Comparison of ENCODE assay signal across 26 mouse cellular contexts in genomic region chr15:88362966-88363365, GRCm38 (mm10).
DNase-seq lines count a peak whose midpoint lies in the region; ATAC-seq lines count a peak whose summit lies in the region.
"Had no signal": no experiment of that assay in that cellular context is flagged by ENCODE, and none has a peak within 500 bp of the region (broad histone marks: within the 10 kb centered on the region; RNA-seq: fewer than 3 reads in every experiment).

No protein-coding gene starts in this region.

- DNase-seq in hindbrain, embryonic 11.5 days (ENCODE audit: low spot score): no peak
- no peak for DNase-seq in hindbrain, embryonic 14.5 days (ENCODE audit: low spot score)
- peak; percentile 66 for DNase-seq in brain, adult 2 months (ENCODE audit: low read depth, low spot score)
- peak; percentile 7 for DNase-seq in cerebellum, adult 8-10 months
- peak; percentile 49 to 58 for DNase-seq in cerebellum, postnatal 25 days
- DNase-seq in forebrain, embryonic 11.5 days (ENCODE audit: low spot score): no peak
- no peak for DNase-seq in layer of hippocampus, postnatal 36 days
- DNase-seq: adrenal gland, adult 8-10 months; forebrain, postnatal 0 days; gastrocnemius, postnatal 10 days; heart, postnatal 14 days; kidney, adult 9 months; kidney, postnatal 10 days; liver, postnatal 0 days; lung, postnatal 36 days; retina, postnatal 1 day; right cerebral cortex, postnatal 25 days; thymus, postnatal 14 days had no signal

- H3K27ac ChIP-seq in hindbrain, embryonic 11.5 days (ENCODE audit: low read depth, low read length): peak overlapping the region; percentile 12; the same call in 1 of the 2 replicates
- no peak overlapping the region for H3K27ac ChIP-seq in hindbrain, embryonic 14.5 days
- H3K27ac ChIP-seq in forebrain, embryonic 11.5 days (ENCODE audit: low read depth, low read length): no peak overlapping the region
- H3K27ac ChIP-seq: embryonic facial prominence, embryonic 13.5 days; forebrain, embryonic 12.5 days; hindbrain, embryonic 10.5 days; liver, embryonic 12.5 days had no signal

- H3K4me3 ChIP-seq in hindbrain, embryonic 11.5 days (ENCODE audit: low read depth, low read length): no peak overlapping the region
- no peak overlapping the region for H3K4me3 ChIP-seq in hindbrain, embryonic 14.5 days (replicated peaks; ENCODE audit: low read length)
- H3K4me3 ChIP-seq in forebrain, embryonic 11.5 days (ENCODE audit: low read depth, low read length): no peak overlapping the region
- H3K4me3 ChIP-seq: embryonic facial prominence, embryonic 13.5 days; erythroblast, embryonic 14.5 days; forebrain, embryonic 12.5 days; hindbrain, embryonic 10.5 days; liver, embryonic 12.5 days had no signal

- ATAC-seq in hindbrain, embryonic 11.5 days (ENCODE audit: low FRiP score): no peak
- no peak for ATAC-seq in hindbrain, embryonic 14.5 days (ENCODE audit: low FRiP score)
- ATAC-seq in forebrain, embryonic 11.5 days (replicated peaks; ENCODE audit: low FRiP score): no peak
- ATAC-seq: forebrain, postnatal 0 days; intestine, postnatal 0 days; liver, embryonic 12.5 days; liver, postnatal 0 days had no signal

- H3K27me3 ChIP-seq in hindbrain, embryonic 11.5 days (ENCODE audit: control insufficient read depth, insufficient read depth, low read length): no peaks in the 10 kb centered on the region
- H3K27me3 ChIP-seq in hindbrain, embryonic 14.5 days (ENCODE audit: control insufficient read depth, insufficient read depth, low read length): no peaks in the 10 kb centered on the region
- H3K27me3 ChIP-seq in forebrain, embryonic 11.5 days (ENCODE audit: control insufficient read depth, insufficient read depth, low read length): no peaks in the 10 kb centered on the region
- H3K27me3 ChIP-seq: forebrain, embryonic 12.5 days; liver, embryonic 12.5 days had no signal

- H3K36me3 ChIP-seq in hindbrain, embryonic 11.5 days (ENCODE audit: control insufficient read depth, insufficient read depth, low read length): no peaks in the 10 kb centered on the region
- H3K36me3 ChIP-seq in hindbrain, embryonic 14.5 days (replicated peaks; ENCODE audit: control insufficient read depth, insufficient read depth): no peaks in the 10 kb centered on the region
- no peaks in the 10 kb centered on the region for H3K36me3 ChIP-seq in forebrain, embryonic 11.5 days (ENCODE audit: control insufficient read depth, insufficient read depth, low read length)
- H3K36me3 ChIP-seq: embryonic facial prominence, embryonic 13.5 days; forebrain, embryonic 12.5 days; G1E; hindbrain, embryonic 10.5 days; liver, embryonic 12.5 days had no signal

- H3K9ac ChIP-seq in hindbrain, embryonic 11.5 days (ENCODE audit: low read depth, low read length): no peak overlapping the region
- H3K9ac ChIP-seq in hindbrain, embryonic 14.5 days: no peak overlapping the region
- no peak overlapping the region for H3K9ac ChIP-seq in forebrain, embryonic 11.5 days (ENCODE audit: low read length)
- H3K9ac ChIP-seq: embryonic facial prominence, embryonic 13.5 days; forebrain, embryonic 12.5 days; forebrain, postnatal 0 days; liver, embryonic 12.5 days; liver, postnatal 0 days had no signal

- H3K4me2 ChIP-seq in hindbrain, embryonic 11.5 days (replicated peaks; ENCODE audit: low read depth, low read length): no peak overlapping the region
- no peak overlapping the region for H3K4me2 ChIP-seq in hindbrain, embryonic 14.5 days (replicated peaks)
- no peak overlapping the region for H3K4me2 ChIP-seq in forebrain, embryonic 11.5 days (ENCODE audit: low read depth, low read length, severe bottlenecking)
- H3K4me2 ChIP-seq: embryonic facial prominence, embryonic 13.5 days; forebrain, embryonic 12.5 days; liver, embryonic 12.5 days; midbrain, embryonic 11.5 days had no signal

- WGBS in hindbrain, embryonic 11.5 days: 77% methylated on average over 6 of the region's 6 CpGs
- 57% methylated on average over 6 of the region's 6 CpGs for WGBS in hindbrain, embryonic 14.5 days
- 81% methylated on average over 6 of the region's 6 CpGs for WGBS in forebrain, embryonic 11.5 days

- peaks cover 7% of the 10 kb centered on the region; the same call in 1 of the 2 replicates for H3K4me1 ChIP-seq in hindbrain, embryonic 11.5 days (replicated peaks; ENCODE audit: control insufficient read depth, insufficient read depth, low read length)
- 0 out of 2 replicates have a peak, but pooled peaks cover 19% of the 10 kb centered on the region for H3K4me1 ChIP-seq in hindbrain, embryonic 14.5 days (replicated peaks; ENCODE audit: control insufficient read depth, insufficient read depth, low read length)
- H3K4me1 ChIP-seq in forebrain, embryonic 11.5 days (replicated peaks; ENCODE audit: control insufficient read depth, insufficient read depth, low read length): 0 out of 2 replicates have a peak, but pooled peaks cover 6% of the 10 kb centered on the region
- H3K4me1 ChIP-seq: liver, embryonic 12.5 days had no signal

- no peaks in the 10 kb centered on the region for H3K9me3 ChIP-seq in hindbrain, embryonic 11.5 days (ENCODE audit: control insufficient read depth, low read length)
- no peaks in the 10 kb centered on the region for H3K9me3 ChIP-seq in hindbrain, embryonic 14.5 days (ENCODE audit: control insufficient read depth, low read length)
- H3K9me3 ChIP-seq in forebrain, embryonic 11.5 days (ENCODE audit: control insufficient read depth, low read length): no peaks in the 10 kb centered on the region
- H3K9me3 ChIP-seq: embryonic facial prominence, embryonic 13.5 days; forebrain, embryonic 12.5 days; hindbrain, embryonic 10.5 days had no signal

Comparison
In these comparisons a context has a peak if more than half of its experiments do, and no peak if none do; other contexts are left out.
1. DNase-seq: peak in brain, adult 2 months (single experiment), cerebellum, adult 8-10 months (single experiment) and cerebellum, postnatal 25 days (2 of 2); none in hindbrain, embryonic 11.5 days (single experiment), hindbrain, embryonic 14.5 days (single experiment), forebrain, embryonic 11.5 days (single experiment) and layer of hippocampus, postnatal 36 days (0 of 2).